Mouse (Mus musculus): ENCODE measurements at regions not wholly inside any gene's neighbourhood (a gene's known extent, or its start where the extent isn't known, plus 50 kb on each side); places are given as distances from the start of the nearest gene placed in this dataset.

DNA sequence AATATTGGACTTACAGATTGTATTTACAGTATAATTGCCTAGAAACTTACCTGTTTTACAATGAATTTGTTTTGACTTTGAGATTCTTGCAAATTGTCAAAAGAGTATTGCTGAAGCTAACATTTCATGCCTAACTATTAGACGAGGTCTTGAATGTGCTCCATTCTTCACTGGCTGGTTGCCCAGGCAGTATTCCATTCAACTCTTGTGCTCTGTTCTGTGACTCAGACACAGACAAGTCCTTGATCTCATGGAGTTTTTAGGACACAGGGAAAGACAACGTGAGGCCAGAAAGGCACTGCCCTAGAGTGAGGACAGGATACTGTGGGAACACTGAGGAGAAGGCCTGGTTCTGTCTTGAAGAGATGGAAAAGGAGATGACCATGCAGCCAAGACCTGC lies 57.0 kb upstream of the Mpp6 start:
- DNase-seq (ENCODE audit: low spot score in 2 of 2) = peak in 1 of 2 experiments; percentile 40

DNA sequence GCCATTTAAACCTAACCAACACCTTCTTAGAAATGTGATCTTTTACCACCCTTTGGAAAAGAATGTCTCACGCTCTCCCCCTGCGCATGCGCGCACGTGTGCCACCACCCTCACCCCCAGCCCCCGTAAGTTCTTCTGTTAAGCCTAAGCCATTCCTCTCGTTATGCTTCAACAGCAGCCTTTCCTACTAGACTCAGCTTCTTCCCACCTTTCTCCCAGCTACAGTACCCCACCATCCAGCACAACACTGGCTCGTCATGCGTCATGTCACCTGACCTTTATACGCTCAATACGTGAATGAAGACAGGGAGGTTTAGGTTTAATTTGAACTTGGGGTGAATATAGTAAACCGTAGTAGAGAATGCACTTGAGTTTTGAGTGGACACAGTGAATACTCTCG lies 55.8 kb upstream of the Mpp6 start:
- DNase-seq (ENCODE audit: low spot score in 2 of 2) = no peak

DNA sequence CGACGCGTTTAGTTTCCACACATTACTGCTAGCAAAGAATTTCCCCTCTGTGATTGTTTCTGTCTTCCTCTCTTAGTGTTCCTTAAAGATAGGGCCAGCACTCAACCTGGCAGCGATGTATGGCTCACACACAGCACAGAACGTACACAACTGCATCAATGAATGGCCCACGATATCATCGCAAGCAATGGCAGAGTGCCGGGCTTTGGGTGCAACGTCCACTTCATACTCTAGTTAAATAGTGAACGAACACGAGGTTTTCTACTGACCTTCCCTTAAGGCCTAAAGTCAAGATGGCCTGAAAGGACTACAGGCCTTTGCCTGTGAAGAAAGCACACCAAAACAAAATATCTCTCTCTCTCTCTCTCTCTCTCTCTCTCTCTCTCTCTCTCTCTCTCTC lies 51.4 kb upstream of the Mpp6 start:
- DNase-seq (ENCODE audit: low spot score in 2 of 2) = no peak

DNA sequence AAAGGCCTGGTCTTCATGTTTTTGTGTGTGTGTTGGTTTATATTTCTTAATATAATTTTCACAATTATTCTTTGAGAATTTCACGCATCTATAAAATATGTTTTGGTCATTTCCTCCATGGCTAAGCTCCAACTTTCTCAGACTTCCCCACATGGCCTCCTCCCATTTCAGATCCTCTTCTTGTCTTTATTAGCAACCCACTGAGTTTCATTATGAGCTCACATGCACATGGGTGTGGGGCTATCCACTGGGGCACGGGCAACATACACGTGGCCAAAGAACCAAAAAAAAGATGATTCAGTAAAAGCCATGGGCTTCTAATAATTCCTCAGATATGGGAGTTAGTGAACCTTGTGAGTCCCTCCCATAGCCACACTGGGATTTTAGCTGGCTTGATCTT lies 50.1 kb upstream of the Mpp6 start:
- DNase-seq (ENCODE audit: low spot score in 2 of 2) = no peak
